Mouse (Mus musculus): ENCODE measurements around the gene Obp2a.
"Not testable (repeated sequence)": the region's sequence is repeated elsewhere in the genome, so short reads cannot be mapped to it uniquely, and the experiment has no call there.

Gene Obp2a

DNA sequence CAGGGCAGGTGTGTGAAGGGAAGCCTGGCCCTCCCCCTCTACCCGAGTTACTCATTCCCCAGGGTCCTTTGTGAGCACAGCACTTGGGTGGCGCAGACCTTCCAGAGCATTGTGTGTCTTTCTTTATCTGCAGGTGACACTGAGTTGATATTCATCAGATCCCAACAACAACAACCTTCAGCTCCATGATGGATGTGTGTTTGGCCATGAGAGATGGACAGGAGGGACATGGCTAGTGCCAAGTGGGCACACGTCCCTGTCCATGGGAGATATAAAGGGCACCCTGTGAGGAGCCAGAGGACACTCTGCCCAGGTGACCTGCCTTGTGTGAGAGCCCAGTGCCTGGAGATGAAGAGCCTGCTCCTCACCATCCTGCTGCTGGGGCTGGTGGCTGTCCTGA lies at the start of gene Obp2a:
Obp2a (plus strand) TSS at position 301 of the 400 bp plus-strand sequence.
- DNase-seq = not testable (repeated sequence)

GRCm38 (mm10) chr2:25652902-25653301 lies 46.9 kb upstream of the Obp2a start, which contains the start of gene Lcn8:
TSS of gene Lcn8 (plus strand) at chr2:25653120.
- no peak for DNase-seq

GRCm38 (mm10) chr2:25654502-25654901 lies 45.3 kb upstream of the Obp2a start:
- no peak for DNase-seq

DNA sequence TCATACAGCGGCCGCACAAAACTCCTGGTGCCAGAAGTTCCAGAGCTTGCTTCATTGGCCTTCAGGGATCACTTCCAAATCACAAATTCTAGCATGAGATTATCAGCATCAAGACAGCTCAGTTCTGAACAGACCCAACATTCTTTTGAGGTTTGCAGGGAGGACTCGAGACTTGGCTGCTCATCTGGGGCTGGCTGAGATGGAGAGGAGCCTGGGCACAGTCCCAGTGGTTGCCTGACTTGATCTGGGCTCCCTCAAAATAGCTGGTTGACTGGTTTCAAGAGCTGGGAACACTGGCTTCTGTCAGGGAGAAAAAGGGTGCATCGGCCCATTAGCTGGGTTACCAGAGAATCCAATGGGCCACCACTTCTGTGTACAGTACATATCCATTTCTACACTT lies 43.2 kb upstream of the Obp2a start:
- peak; percentile 48 to 56 for DNase-seq

DNA sequence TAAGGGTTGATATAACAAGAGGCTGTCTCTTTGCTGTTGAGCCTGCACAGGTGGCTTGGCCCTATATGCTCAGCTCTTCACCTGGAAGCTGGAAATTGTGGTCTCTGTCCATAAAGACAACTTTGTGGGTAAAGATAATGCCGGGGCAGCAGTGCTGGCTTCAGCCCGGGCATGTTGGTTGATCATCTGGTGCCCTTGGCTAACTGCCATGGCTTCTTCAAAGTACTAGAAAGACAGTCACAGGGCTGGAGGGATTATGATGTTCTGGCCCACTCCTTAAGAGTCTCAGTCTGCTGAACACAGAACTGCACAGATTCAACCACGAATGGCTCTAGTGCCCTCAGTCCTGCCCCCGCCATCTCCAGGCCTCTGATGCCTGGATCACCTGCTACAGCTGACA lies 42.6 kb upstream of the Obp2a start:
- DNase-seq = peak; percentile 68 to 71

GRCm38 (mm10) chr2:25657652-25658051 lies 42.2 kb upstream of the Obp2a start, which contains the start of gene Lcn5:
TSS of gene Lcn5 (plus strand) at chr2:25657952.
- DNase-seq = no peak

GRCm38 (mm10) chr2:25660279-25660678 lies 39.6 kb upstream of the Obp2a start:
- peak in 1 of 2 experiments; percentile 11 for DNase-seq

- peak; percentile 33 to 40 for DNase-seq
These were observed 38.4 kb upstream of the Obp2a start for GRCm38 (mm10) chr2:25661245-25661970.

DNA sequence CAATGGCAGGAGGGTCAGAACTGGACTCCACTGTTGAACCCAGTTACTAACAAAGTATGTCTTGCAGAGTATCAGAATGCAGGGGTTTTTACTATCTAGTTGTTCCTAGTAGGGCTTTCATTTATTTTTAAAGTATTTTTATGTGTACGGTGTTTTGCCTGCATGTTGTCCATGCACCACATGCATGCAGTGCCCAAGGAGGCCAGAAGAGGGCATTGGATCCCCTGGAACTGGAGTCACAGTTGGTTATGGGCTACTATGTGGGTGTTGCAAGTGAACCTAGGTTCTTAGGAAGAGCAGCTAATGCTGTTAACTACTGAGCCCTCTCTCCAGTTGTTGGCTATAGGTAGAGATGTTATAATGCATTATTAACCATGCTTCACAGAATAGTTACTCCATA lies 36.3 kb upstream of the Obp2a start:
- DNase-seq = peak; percentile 72 to 86

- DNase-seq = no peak
These were observed 35.7 kb upstream of the Obp2a start for GRCm38 (mm10) chr2:25664125-25664524.

DNA sequence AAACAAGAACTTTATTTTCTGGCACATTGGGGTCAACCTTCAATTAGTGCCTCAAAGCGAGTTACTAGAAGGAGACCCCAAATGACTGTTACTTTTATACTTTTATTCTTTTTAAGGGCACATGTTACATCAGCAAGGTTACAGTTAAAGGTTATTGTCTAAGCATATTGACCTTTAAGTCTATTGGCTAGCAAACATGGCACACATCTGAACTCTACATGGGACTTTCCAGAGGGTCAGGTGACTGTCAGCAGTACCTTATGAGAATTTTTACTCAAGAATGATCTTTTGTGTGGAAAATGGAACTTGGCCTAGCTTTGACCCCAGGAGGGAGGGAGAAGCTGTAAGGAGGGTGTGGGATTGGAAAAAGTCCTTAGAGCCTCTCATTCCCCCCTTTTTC lies 33.3 kb upstream of the Obp2a start:
- DNase-seq = no peak

DNA sequence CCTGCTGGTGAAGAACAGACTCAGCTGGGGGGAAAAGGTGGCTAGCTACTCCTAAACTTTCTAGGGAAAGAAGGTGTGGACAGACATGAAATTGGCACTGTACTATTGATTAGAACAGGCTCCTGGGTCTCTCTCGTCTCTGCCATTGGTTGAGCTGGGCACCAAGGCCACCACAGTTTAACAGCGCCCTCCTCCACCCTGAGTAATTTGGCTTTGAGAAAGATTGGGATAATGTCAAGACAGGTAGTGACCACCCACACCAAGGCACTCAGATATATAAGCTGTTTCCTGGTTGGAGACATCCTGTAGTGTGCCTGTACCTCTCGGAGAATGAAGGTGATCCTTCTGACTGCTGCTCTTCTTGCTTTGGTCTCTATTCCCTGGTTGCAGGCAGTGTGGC lies 23.4 kb upstream of the Obp2a start, which contains the start of gene Lcn6:
Lcn6 (plus strand) TSS at position 301 of the 400 bp plus-strand sequence.
- DNase-seq = no peak

GRCm38 (mm10) chr2:25679559-25679958 lies 20.3 kb upstream of the Obp2a start:
- no peak for DNase-seq

GRCm38 (mm10) chr2:25682426-25682825 lies 17.4 kb upstream of the Obp2a start, which contains the start of gene Lcn10:
TSS of gene Lcn10 (plus strand) at chr2:25682726.
- no peak for DNase-seq

GRCm38 (mm10) chr2:25686941-25687340 lies 12.9 kb upstream of the Obp2a start:
- DNase-seq = no peak

DNA sequence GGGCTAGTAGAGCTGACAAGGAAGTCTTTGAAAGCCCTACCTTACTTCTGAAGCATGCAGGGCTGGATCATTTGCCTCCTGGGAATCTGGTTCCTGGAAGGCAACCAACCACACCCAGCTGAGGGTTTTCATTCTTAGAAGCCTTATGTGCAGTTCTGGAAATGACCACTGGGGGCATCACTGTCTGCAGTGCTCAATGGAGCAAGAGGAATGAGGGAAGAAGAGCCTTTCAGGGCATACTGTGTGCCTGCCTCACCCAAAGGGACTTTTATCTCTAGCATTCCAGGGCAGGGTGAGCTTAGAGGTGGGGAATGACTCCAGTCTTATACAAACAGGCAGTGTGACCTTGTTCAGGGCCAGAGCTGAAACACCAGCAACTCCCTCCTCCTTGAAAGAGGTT lies 5.2 kb upstream of the Obp2a start:
- DNase-seq = peak; percentile 79 to 91

DNA sequence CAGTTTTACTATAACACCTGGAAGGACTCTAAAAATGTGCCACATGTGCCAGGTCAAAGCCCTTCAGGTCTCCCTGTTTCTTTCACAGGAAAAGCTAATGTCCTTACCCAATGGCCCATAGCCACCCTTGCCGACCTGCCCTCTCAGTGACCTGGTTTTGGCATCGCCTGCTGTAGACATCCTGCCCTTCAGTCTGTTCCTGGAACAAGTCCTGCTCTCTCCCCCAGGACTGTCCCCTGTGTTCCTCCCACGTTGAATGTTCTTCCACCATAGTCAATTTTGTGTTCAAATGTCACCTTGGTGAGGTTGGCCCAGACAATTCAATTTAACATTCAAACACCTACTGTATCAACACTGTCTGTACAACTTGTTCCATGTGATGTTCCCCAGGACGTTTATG lies 2.9 kb upstream of the Obp2a start:
- no peak for DNase-seq

- no peak for DNase-seq
These were observed 1.1 kb upstream of the Obp2a start for GRCm38 (mm10) chr2:25698696-25699095.

DNA sequence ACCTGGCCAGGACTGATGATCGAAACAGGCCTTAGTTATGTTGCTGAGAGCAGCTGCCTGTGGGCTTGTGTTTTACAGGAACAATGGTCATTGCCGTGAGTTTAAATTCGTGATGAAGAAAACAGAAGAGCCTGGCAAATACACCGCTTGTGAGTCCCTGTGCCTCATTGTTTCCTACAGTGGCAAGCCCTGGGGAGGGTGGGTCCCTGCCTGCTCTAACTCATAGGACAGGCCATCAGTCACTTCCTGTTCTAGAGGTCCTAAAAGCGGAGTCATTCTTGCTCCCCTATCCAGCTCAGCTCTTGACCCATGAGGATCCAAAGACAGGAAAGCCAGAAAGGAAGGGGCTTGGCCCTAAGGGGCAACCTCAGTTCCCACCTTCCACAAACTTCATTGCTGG lies 1.2 kb downstream of the Obp2a start:
- no peak for DNase-seq

- DNase-seq = no peak
These were observed 3.9 kb downstream of the Obp2a start for GRCm38 (mm10) chr2:25703706-25704105.

DNA sequence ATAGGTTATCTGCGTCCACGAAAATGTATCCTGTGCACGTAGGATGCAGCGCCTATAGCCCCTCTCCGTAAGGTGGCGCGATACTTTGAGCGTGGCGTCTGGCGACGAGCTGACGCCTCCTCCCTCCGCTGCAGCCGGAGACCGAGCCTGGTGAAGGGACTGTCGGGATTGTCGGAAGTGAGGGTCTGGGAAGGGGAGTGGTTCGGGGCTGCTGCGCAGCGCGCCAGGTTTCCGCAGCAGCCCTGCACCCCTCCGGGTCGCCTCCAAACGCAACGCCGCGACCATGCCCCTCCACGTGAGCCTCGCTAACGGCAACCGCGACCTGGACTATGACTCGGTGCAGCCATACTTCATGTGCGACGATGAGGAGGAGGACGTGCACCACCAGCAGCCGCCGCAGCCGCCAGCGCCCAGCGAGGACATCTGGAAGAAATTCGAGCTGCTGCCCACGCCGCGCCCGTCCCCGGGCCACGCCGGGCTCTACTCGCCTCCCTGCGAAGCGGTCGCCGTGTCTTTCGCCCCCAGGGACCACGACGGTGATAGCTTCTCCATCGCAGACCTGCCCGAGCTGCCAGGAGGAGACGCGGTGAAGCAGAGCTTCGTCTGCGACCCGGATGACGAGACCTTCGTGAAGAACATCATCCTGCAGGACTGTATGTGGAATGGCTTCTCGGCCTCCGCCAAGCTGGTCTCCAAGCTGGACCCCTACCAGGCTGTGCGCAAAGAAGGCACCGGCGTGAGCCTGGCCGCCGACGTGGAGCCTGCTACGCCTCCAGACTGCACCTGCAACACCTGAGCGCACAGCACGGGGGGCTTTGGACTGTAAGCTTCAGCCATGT lies 7.0 kb downstream of the Obp2a start, which contains the start of gene Bmyc:
Bmyc (plus strand) TSS at position 97 of the 839 bp plus-strand sequence.
- peak; percentile 89 for DNase-seq

GRCm38 (mm10) chr2:25708121-25708520 lies 8.3 kb downstream of the Obp2a start:
- peak; percentile 56 to 74 for DNase-seq

- DNase-seq = not testable (repeated sequence)
These were observed 9.2 kb downstream of the Obp2a start for GRCm38 (mm10) chr2:25709056-25709455.

DNA sequence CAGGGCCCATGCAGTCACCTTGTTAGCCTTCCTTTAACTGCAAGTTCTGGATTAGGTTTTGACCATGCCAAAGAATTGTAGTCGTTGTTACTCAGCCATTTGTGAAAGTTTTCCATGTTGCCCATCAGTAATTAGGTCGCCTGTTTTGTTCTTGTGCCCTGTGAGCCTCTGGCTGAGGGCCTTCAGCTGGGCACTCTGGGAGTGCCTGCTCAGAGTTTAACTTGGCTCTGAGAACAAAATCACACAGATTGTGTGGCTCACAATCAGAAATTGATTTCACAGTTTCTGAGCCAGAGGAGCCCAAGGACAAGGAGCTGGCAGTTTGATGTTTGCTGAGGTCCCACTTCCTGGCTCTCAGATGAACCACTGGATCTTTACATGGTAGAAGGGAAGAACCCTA lies 9.9 kb downstream of the Obp2a start:
- DNase-seq = not testable (repeated sequence)
